Mouse (Mus musculus): ENCODE data around the gene Eif3k. TPM values are rescaled to one million over a fixed set of nuclear protein-coding genes. Genes with fewer than 3 reads are reported as not detected.

Eif3k gene
- total RNA-seq, 2 experiments from 2014 or later = 175 to 185 TPM

GRCm38 (mm10) chr7:28945416-28946270 lies 36.0 kb downstream of the Eif3k start:
- DNase-seq (ENCODE audit: low spot score in 2 of 2) = no peak
- intact Hi-C loops (cut with DNase I) = no loop called here

- intact Hi-C loops (cut with DNase I) = no loop called here
- DNase-seq (ENCODE audit: low spot score in 2 of 2) = no peak
These were observed 36.8 kb downstream of the Eif3k start for GRCm38 (mm10) chr7:28944756-28945415.

- peak in 1 of 2 experiments; percentile 53 for DNase-seq (ENCODE audit: low spot score in 2 of 2)
- intact Hi-C loops (cut with DNase I) = no loop called here
These were observed 38.0 kb downstream of the Eif3k start for GRCm38 (mm10) chr7:28943451-28944180.

- DNase-seq (ENCODE audit: low spot score in 2 of 2) = no peak
- intact Hi-C loops (cut with DNase I) = no loop called here
These were observed 40.1 kb downstream of the Eif3k start for GRCm38 (mm10) chr7:28941542-28941941.

GRCm38 (mm10) chr7:28941129-28941528 lies 40.5 kb downstream of the Eif3k start:
- no peak for DNase-seq (ENCODE audit: low spot score in 2 of 2)
- intact Hi-C loops (cut with DNase I) = no loop called here

GRCm38 (mm10) chr7:28939418-28940183 lies 42.1 kb downstream of the Eif3k start:
- DNase-seq (ENCODE audit: low spot score in 2 of 2) = no peak
- intact Hi-C loops (cut with DNase I) = no loop called here

GRCm38 (mm10) chr7:28938654-28939053 lies 43.0 kb downstream of the Eif3k start:
- DNase-seq (ENCODE audit: low spot score in 2 of 2) = no peak
- intact Hi-C loops (cut with DNase I) = no loop called here

GRCm38 (mm10) chr7:28936787-28937186 lies 44.9 kb downstream of the Eif3k start:
- no peak for DNase-seq (ENCODE audit: low spot score in 2 of 2)
- intact Hi-C loops (cut with DNase I) = no loop called here

- intact Hi-C loops (cut with DNase I) = no loop called here
- no peak for DNase-seq (ENCODE audit: low spot score in 2 of 2)
These were observed 47.8 kb downstream of the Eif3k start for GRCm38 (mm10) chr7:28933825-28934224.

- DNase-seq (ENCODE audit: low spot score in 2 of 2) = no peak
- intact Hi-C loops (cut with DNase I) = no loop called here
These were observed 49.1 kb downstream of the Eif3k start for GRCm38 (mm10) chr7:28932421-28933041.

- DNase-seq (ENCODE audit: low spot score in 2 of 2) = no peak
- intact Hi-C loops (cut with DNase I) = no loop called here
These were observed 50.0 kb downstream of the Eif3k start for GRCm38 (mm10) chr7:28931695-28932039.

GRCm38 (mm10) chr7:28931032-28931694 lies 50.5 kb downstream of the Eif3k start:
- intact Hi-C loops (cut with DNase I) = no loop called here
- DNase-seq (ENCODE audit: low spot score in 2 of 2) = no peak

GRCm38 (mm10) chr7:28930320-28931031 lies 51.2 kb downstream of the Eif3k start:
- intact Hi-C loops (cut with DNase I) = no loop called here
- no peak for DNase-seq (ENCODE audit: low spot score in 2 of 2)

- intact Hi-C loops (cut with DNase I) = no loop called here
- DNase-seq (ENCODE audit: low spot score in 2 of 2) = no peak
These were observed 52.3 kb downstream of the Eif3k start for GRCm38 (mm10) chr7:28929381-28929780.

GRCm38 (mm10) chr7:28926172-28926571 lies 55.5 kb downstream of the Eif3k start:
- intact Hi-C loops (cut with DNase I) = no loop called here
- DNase-seq (ENCODE audit: low spot score in 2 of 2) = no peak

- DNase-seq (ENCODE audit: low spot score in 2 of 2) = no peak
- intact Hi-C loops (cut with DNase I) = no loop called here
These were observed 56.3 kb downstream of the Eif3k start for GRCm38 (mm10) chr7:28925317-28925716.

GRCm38 (mm10) chr7:28924802-28925201 lies 56.9 kb downstream of the Eif3k start:
- intact Hi-C loops (cut with DNase I) = no loop called here
- DNase-seq (ENCODE audit: low spot score in 2 of 2) = no peak

GRCm38 (mm10) chr7:28923865-28924291 lies 57.8 kb downstream of the Eif3k start:
- no peak for DNase-seq (ENCODE audit: low spot score in 2 of 2)
- intact Hi-C loops (cut with DNase I) = no loop called here

Data from left cerebral cortex, postnatal 25 days (tissue).